In genomic region chr10:69785235-69785634, GRCm38 (mm10) we compare ENCODE assay signal across 9 mouse cellular contexts.
DNase-seq lines count a peak whose midpoint lies in the region; ATAC-seq and TF ChIP-seq lines count a peak whose summit lies in the region.
"Had no signal": no experiment of that assay in that cellular context is flagged by ENCODE, and none has a peak within 500 bp of the region (broad histone marks: within the 10 kb centered on the region; RNA-seq: fewer than 3 reads in every experiment).

No protein-coding gene starts in this region.

- WGBS in kidney, embryonic 16.5 days = 14% methylated on average over 7 of the region's 7 CpGs
- 22% methylated on average over 7 of the region's 7 CpGs for WGBS in intestine, embryonic 15.5 days

- H3K27ac ChIP-seq in kidney, embryonic 16.5 days (ENCODE audit: low read length) = no peak overlapping the region
- peak overlapping the region; percentile 82 for H3K27ac ChIP-seq in gastrocnemius, adult 2 months
- no peak overlapping the region for H3K27ac ChIP-seq in intestine, embryonic 15.5 days
- H3K27ac ChIP-seq: left cerebral cortex, adult 2 months had no signal

- no peaks in the 10 kb centered on the region for H3K9me3 ChIP-seq in kidney, embryonic 16.5 days (ENCODE audit: low read length)
- no peaks in the 10 kb centered on the region for H3K9me3 ChIP-seq in intestine, embryonic 15.5 days

- H3K4me3 ChIP-seq in kidney, embryonic 16.5 days (ENCODE audit: low read length) = no peak overlapping the region
- peak overlapping the region; percentile 67 for H3K4me3 ChIP-seq in gastrocnemius, adult 2 months
- H3K4me3 ChIP-seq in intestine, embryonic 15.5 days (replicated peaks) = no peak overlapping the region
- H3K4me3 ChIP-seq: left cerebral cortex, adult 2 months had no signal

- H3K27me3 ChIP-seq in kidney, embryonic 16.5 days (ENCODE audit: insufficient read depth, low read length) = no peaks in the 10 kb centered on the region
- no peaks in the 10 kb centered on the region for H3K27me3 ChIP-seq in intestine, embryonic 15.5 days (replicated peaks)

- H3K9ac ChIP-seq in kidney, embryonic 16.5 days (replicated peaks; ENCODE audit: low read length) = no peak overlapping the region
- 0 out of 2 replicates have a peak overlapping the region, but pooled peaks have one; percentile 6 for H3K9ac ChIP-seq in intestine, embryonic 15.5 days

- H3K36me3 ChIP-seq in kidney, embryonic 16.5 days (ENCODE audit: insufficient read depth, low read length) = no peaks in the 10 kb centered on the region
- H3K36me3 ChIP-seq in intestine, embryonic 15.5 days = no peaks in the 10 kb centered on the region

- intact Hi-C loops in gastrocnemius, adult 2 months (cut with DNase I) = no loop called here

- TF ChIP-seq CTCF in gastrocnemius, adult 2 months (IDR thresholded peaks at IDR 0.05) = no peak

- peaks cover 23% of the 10 kb centered on the region for H3K4me1 ChIP-seq in kidney, embryonic 16.5 days (ENCODE audit: insufficient read depth, low read length)
- 0 out of 2 replicates have a peak, but pooled peaks cover 6% of the 10 kb centered on the region for H3K4me1 ChIP-seq in intestine, embryonic 15.5 days (replicated peaks)

- no peak for DNase-seq in kidney, adult 9 months
- peak; percentile 53 for DNase-seq in gastrocnemius, adult 2 months
- peak; percentile 18 for DNase-seq in neural tube, embryonic 10.5 days (ENCODE audit: extremely low spot score, low spot score)
- no peak for DNase-seq in T-cell, adult 2 months (ENCODE audit: low spot score)
- DNase-seq in right cerebral cortex, adult 2 months (ENCODE audit: low spot score in 2 of 2) = no peak

- ATAC-seq in kidney, embryonic 16.5 days (ENCODE audit: low FRiP score, low TSS enrichment) = peak; percentile 63; the same call in 1 of the 2 replicates
- ATAC-seq in intestine, embryonic 15.5 days = peak; percentile 65
- no peak for ATAC-seq in erythroid progenitor cell, adult 5-6 weeks (replicated peaks; ENCODE audit: low FRiP score, poor library complexity, severe bottlenecking)

- H3K4me2 ChIP-seq in kidney, embryonic 16.5 days (replicated peaks; ENCODE audit: low read depth, low read length) = 0 out of 2 replicates have a peak overlapping the region, but pooled peaks have one; percentile 14
- peak overlapping the region; percentile 31; the same call in 1 of the 2 replicates for H3K4me2 ChIP-seq in intestine, embryonic 15.5 days (replicated peaks)

Comparison
In these comparisons a context has a peak if more than half of its experiments do, and no peak if none do; other contexts are left out.
1. DNase-seq: peak in gastrocnemius, adult 2 months (single experiment) and neural tube, embryonic 10.5 days (single experiment); none in kidney, adult 9 months (single experiment), T-cell, adult 2 months (single experiment) and right cerebral cortex, adult 2 months (0 of 2).